20 mouse cellular contexts compared by ENCODE assay signal in the genomic region with DNA sequence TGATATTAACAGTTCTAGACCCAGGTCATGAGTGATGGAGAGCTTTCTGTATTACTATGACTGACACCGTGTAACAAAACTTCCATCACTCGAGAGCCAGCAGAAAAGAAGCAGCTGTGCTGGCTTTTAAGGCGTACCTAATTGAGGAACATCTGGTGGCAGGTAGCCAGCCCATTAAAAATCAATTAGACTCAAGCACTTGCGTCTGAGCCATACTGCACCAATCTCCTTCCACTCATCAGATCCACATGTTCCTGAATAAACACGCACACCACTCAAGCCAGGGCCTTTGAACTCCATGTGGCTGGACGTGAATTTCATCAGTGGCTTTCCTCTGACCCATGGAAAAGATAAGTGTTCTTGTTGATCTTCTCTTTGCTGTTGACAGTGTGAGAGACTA.
DNase-seq lines count a peak whose midpoint lies in the region; ATAC-seq lines count a peak whose summit lies in the region.
"Had no signal": no experiment of that assay in that cellular context is flagged by ENCODE, and none has a peak within 500 bp of the region (broad histone marks: within the 10 kb centered on the region; RNA-seq: fewer than 3 reads in every experiment).

No protein-coding gene starts in this region.

- no peak overlapping the region for H3K4me2 ChIP-seq in lung, embryonic 15.5 days
- no peak overlapping the region for H3K4me2 ChIP-seq in kidney, embryonic 14.5 days (replicated peaks; ENCODE audit: low read depth, low read length)
- H3K4me2 ChIP-seq: forebrain, embryonic 15.5 days; intestine, embryonic 15.5 days; midbrain, embryonic 12.5 days had no signal

- no peak overlapping the region for H3K9ac ChIP-seq in lung, embryonic 15.5 days
- H3K9ac ChIP-seq in kidney, embryonic 14.5 days (ENCODE audit: low read depth, low read length): no peak overlapping the region
- H3K9ac ChIP-seq: forebrain, embryonic 15.5 days; intestine, embryonic 15.5 days; midbrain, embryonic 12.5 days had no signal

- H3K27ac ChIP-seq in lung, embryonic 15.5 days: no peak overlapping the region
- no peak overlapping the region for H3K27ac ChIP-seq in kidney, embryonic 14.5 days (ENCODE audit: low read depth, low read length)
- H3K27ac ChIP-seq: forebrain, embryonic 15.5 days; intestine, embryonic 15.5 days; kidney, postnatal 0 days; layer of hippocampus, adult 2 months; left cerebral cortex, adult 2 months; macrophage; midbrain, embryonic 12.5 days had no signal

- no peaks in the 10 kb centered on the region for H3K4me1 ChIP-seq in lung, embryonic 15.5 days
- no peaks in the 10 kb centered on the region for H3K4me1 ChIP-seq in kidney, embryonic 14.5 days (ENCODE audit: control insufficient read depth, insufficient read depth, low read length)
- H3K4me1 ChIP-seq: intestine, embryonic 15.5 days had no signal

- peak; percentile 95 for ATAC-seq in lung, embryonic 15.5 days (ENCODE audit: borderline replicate concordance, extremely low read depth, low FRiP score, low TSS enrichment)
- ATAC-seq in kidney, embryonic 14.5 days (ENCODE audit: low FRiP score, low TSS enrichment): no peak
- ATAC-seq: forebrain, embryonic 15.5 days; intestine, embryonic 15.5 days had no signal

- H3K27me3 ChIP-seq in lung, embryonic 15.5 days: no peaks in the 10 kb centered on the region
- no peaks in the 10 kb centered on the region for H3K27me3 ChIP-seq in kidney, embryonic 14.5 days (ENCODE audit: control insufficient read depth, insufficient read depth, low read length)
- H3K27me3 ChIP-seq: forebrain, embryonic 15.5 days; intestine, embryonic 15.5 days; midbrain, embryonic 12.5 days had no signal

- no peak overlapping the region for H3K4me3 ChIP-seq in lung, embryonic 15.5 days
- no peak overlapping the region for H3K4me3 ChIP-seq in kidney, embryonic 14.5 days (ENCODE audit: low read length)
- H3K4me3 ChIP-seq: forebrain, embryonic 15.5 days; intestine, embryonic 15.5 days; layer of hippocampus, adult 2 months; left cerebral cortex, adult 2 months; midbrain, embryonic 12.5 days had no signal

- no peaks in the 10 kb centered on the region for H3K9me3 ChIP-seq in lung, embryonic 15.5 days
- no peaks in the 10 kb centered on the region for H3K9me3 ChIP-seq in kidney, embryonic 14.5 days (ENCODE audit: control insufficient read depth, low read length)
- H3K9me3 ChIP-seq: forebrain, embryonic 15.5 days; intestine, embryonic 15.5 days; midbrain, embryonic 12.5 days had no signal

- H3K36me3 ChIP-seq in lung, embryonic 15.5 days: no peaks in the 10 kb centered on the region
- H3K36me3 ChIP-seq in kidney, embryonic 14.5 days (ENCODE audit: control insufficient read depth, insufficient read depth, low read length): no peaks in the 10 kb centered on the region
- H3K36me3 ChIP-seq: forebrain, embryonic 15.5 days; intestine, embryonic 15.5 days; midbrain, embryonic 12.5 days had no signal

- no peak for DNase-seq in lung, adult 18-20 months
- DNase-seq in forelimb bud, embryonic 11.5 days (ENCODE audit: low read depth, low spot score): peak; percentile 77
- peak; percentile 53 for DNase-seq in lung, postnatal 10 days
- DNase-seq in kidney, postnatal 36 days: no peak
- no peak for DNase-seq in frontal cortex, postnatal 14 days (ENCODE audit: low spot score in 2 of 2)
- DNase-seq: adrenal gland, postnatal 14 days; cerebellum, adult 18-20 months; heart, adult 18-20 months; liver; right cerebral cortex, adult 18-20 months; thymus, postnatal 4 days had no signal

- WGBS in lung, embryonic 15.5 days: 15% methylated on average over 6 of the region's 6 CpGs
- 56% methylated on average over 6 of the region's 6 CpGs for WGBS in kidney, embryonic 14.5 days

Comparison
In these comparisons a context has a peak if more than half of its experiments do, and no peak if none do; other contexts are left out.
1. DNase-seq: peak in forelimb bud, embryonic 11.5 days (single experiment) and lung, postnatal 10 days (single experiment); none in lung, adult 18-20 months (0 of 2), kidney, postnatal 36 days (0 of 2) and frontal cortex, postnatal 14 days (0 of 2).